Mouse (Mus musculus): ENCODE results near the gene Rbfox1. TPM values are rescaled to one million over a fixed set of nuclear protein-coding genes. Genes with fewer than 3 reads are reported as not detected.

Rbfox1 gene
- total and polyA plus RNA-seq, 3 experiments, result not detected

GRCm38 (mm10) chr16:7419655-7420281 is 1534.6 kb downstream of the Rbfox1 start:
- DNase-seq (ENCODE audit: low read depth, low spot score), result no peak
- Histone ChIP-seq H3K27me3 (ENCODE audit: control insufficient read depth in 1 of 2, insufficient read depth in 2 of 2, low read length in 2 of 2) (no peaks in the 10 kb centered on the region), H3K4me3 (ENCODE audit: control insufficient read depth in 1 of 2, insufficient read depth in 1 of 2, low read depth in 2 of 2, low read length in 2 of 2) (no peak overlapping the region), H3K36me3 (ENCODE audit: control insufficient read depth in 1 of 2, insufficient read depth in 2 of 2, low read length in 2 of 2) (no peaks in the 10 kb centered on the region), H3K9me3 (replicated peaks; ENCODE audit: insufficient read depth, low read length) (no peaks in the 10 kb centered on the region), H3K79me2 (ENCODE audit: control insufficient read depth, insufficient read depth, low read length, poor library complexity) (no peaks in the 10 kb centered on the region), H3K9ac (ENCODE audit: control insufficient read depth, low read depth, low read length, poor library complexity, severe bottlenecking) (no peak overlapping the region), H3K27ac (ENCODE audit: control insufficient read depth, low read depth, low read length) (no peak overlapping the region), H3K4me1 (ENCODE audit: control insufficient read depth in 1 of 2, insufficient read depth in 2 of 2, low read length in 2 of 2) (no peaks in the 10 kb centered on the region)
- TF ChIP-seq ETS1 (IDR thresholded peaks at IDR 0.05; ENCODE audit: low read depth, low read length), result no peak
- no peak for TF ChIP-seq MXI1 (IDR thresholded peaks at IDR 0.05; ENCODE audit: low read depth, low read length)
- no peak for TF ChIP-seq MAFK (IDR thresholded peaks at IDR 0.05; ENCODE audit: borderline replicate concordance, low read depth, low read length)
- TF ChIP-seq NELFE (IDR thresholded peaks at IDR 0.05; ENCODE audit: low read depth, low read length), result no peak

GRCm38 (mm10) chr16:7425386-7426089 is 1540.4 kb downstream of the Rbfox1 start:
- Histone ChIP-seq H3K27me3 (ENCODE audit: control insufficient read depth in 1 of 2, insufficient read depth in 2 of 2, low read length in 2 of 2) (no peaks in the 10 kb centered on the region), H3K36me3 (ENCODE audit: control insufficient read depth in 1 of 2, insufficient read depth in 2 of 2, low read length in 2 of 2) (no peaks in the 10 kb centered on the region), H3K4me1 (ENCODE audit: control insufficient read depth in 1 of 2, insufficient read depth in 2 of 2, low read length in 2 of 2) (no peaks in the 10 kb centered on the region), H3K27ac (ENCODE audit: control insufficient read depth, low read depth, low read length) (no peak overlapping the region), H3K79me2 (ENCODE audit: control insufficient read depth, insufficient read depth, low read length, poor library complexity) (no peaks in the 10 kb centered on the region), H3K9ac (ENCODE audit: control insufficient read depth, low read depth, low read length, poor library complexity, severe bottlenecking) (no peak overlapping the region), H3K9me3 (replicated peaks; ENCODE audit: insufficient read depth, low read length) (no peaks in the 10 kb centered on the region), H3K4me3 (ENCODE audit: control insufficient read depth in 1 of 2, insufficient read depth in 1 of 2, low read depth in 2 of 2, low read length in 2 of 2) (no peak overlapping the region)
- no peak for DNase-seq (ENCODE audit: low read depth, low spot score)
- TF ChIP-seq SIN3A (IDR thresholded peaks at IDR 0.05; ENCODE audit: low read length) (no peak), BHLHE40 (IDR thresholded peaks at IDR 0.05; ENCODE audit: borderline replicate concordance, low read depth, low read length) (no peak), POLR2A (IDR thresholded peaks at IDR 0.05; ENCODE audit: control insufficient read depth in 1 of 2, insufficient read depth in 1 of 2, low read depth in 1 of 2, low read length in 2 of 2, poor library complexity in 1 of 2) (no peak), USF1 (IDR thresholded peaks at IDR 0.05; ENCODE audit: low read depth, low read length) (no peak), TBP (IDR thresholded peaks at IDR 0.05; ENCODE audit: low read depth, low read length) (no peak), JUND (IDR thresholded peaks at IDR 0.05; ENCODE audit: low read depth, low read length) (no peak), CHD2 (IDR thresholded peaks at IDR 0.05; ENCODE audit: low read length) (no peak), MAX (IDR thresholded peaks at IDR 0.05; ENCODE audit: low read length) (no peak), ZC3H11A (IDR thresholded peaks at IDR 0.05; ENCODE audit: low read depth, low read length) (no peak), NRF1 (IDR thresholded peaks at IDR 0.05; ENCODE audit: insufficient read depth, low read depth, low read length, poor library complexity, severe bottlenecking) (no peak), POLR2AphosphoS2 (IDR thresholded peaks at IDR 0.05; ENCODE audit: low read length) (no peak), EP300 (IDR thresholded peaks at IDR 0.05; ENCODE audit: low read depth in 1 of 2, low read length in 2 of 2) (no peak), KAT2A (conservative IDR thresholded peaks at IDR 0.05; ENCODE audit: low read depth, low read length) (no peak), NELFE (IDR thresholded peaks at IDR 0.05; ENCODE audit: low read depth, low read length) (no peak)
